Mouse (Mus musculus): ENCODE results near the gene Cdh12.
"Not testable (repeated sequence)": the region's sequence is repeated elsewhere in the genome, so short reads cannot be mapped to it uniquely, and the experiment has no call there.

Cdh12 gene

DNA sequence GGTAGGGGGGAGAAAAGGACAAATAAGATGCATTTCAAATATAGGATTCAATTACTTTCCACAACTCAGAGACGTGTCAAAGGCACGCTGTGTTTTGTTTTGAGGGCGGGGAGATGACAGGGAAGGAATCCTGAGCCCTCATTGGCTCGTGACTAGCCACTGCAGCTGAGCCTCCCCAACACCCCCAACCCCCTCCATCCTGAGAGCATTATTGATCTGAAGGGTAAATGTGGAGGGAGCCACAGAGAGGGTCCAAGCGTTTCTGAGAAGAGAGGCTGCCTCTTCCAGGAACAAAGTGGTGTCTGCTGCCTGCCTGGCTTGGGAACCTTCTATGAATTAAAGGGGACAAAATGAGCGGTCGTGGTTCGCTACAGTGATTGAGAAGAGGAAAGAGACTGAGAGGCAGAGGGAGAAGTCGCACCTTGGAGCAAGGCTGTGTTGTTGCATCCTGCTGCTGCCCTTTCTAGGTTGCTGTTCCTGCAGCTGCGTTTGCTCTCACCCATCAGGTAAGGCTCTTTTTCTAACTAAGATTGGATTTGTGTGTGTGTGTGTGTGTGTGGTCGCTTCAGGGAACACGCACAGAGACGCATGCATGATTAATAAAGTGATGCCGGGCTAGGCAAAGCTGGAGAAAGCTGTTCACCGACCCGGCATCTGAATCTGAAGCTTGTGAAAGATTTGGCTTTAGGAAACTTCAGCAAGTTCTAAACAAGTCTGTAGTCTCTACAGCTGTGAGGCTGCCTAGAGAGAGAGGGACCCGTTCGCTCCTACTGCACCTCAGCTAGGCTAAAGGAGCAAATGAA, at the start of gene Cdh12:
Gene Cdh12 (plus strand): TSS at position 405 of the 803 bp plus-strand sequence.
- no peak for DNase-seq (ENCODE audit: low spot score in 2 of 2)

DNA sequence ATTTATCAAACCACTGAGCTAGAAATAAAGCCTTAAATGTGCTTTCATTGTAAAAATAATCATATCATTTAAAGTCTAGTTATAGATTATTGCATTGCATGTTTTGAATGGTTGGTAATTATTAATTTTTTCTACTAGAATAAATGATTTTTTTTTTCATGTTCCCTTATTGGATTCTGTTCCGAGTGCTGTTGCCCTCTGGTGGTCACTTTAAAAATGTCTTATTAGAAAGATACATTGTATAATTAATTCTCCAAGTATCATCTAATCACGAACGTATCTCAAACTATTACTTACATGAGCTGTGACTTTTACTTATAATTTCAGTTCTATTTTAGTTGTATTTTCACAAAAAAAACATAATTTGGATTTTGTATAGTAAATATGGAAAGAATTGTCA, 45.5 kb upstream of the Cdh12 start:
- DNase-seq (ENCODE audit: low spot score in 2 of 2) = no peak

DNA sequence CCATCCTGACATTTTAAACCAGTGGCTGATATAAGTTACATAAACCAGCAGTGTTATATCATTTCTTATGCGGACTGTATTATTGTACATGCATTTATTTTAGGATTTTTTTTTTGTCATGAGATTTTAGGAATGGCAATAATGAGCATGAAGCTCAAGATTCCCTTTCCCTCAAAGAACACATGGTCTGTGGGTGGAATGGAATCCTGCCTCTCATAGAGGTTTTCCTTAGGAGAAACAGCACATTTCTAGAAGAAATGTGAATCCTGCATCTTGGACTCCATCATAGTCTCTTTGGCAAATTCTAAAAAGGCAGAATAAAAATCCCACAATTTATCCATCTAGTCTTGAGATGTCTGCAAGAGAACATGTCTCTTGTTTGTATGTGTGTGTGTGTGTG, 35.7 kb upstream of the Cdh12 start:
- no peak for DNase-seq (ENCODE audit: low spot score in 2 of 2)

DNA sequence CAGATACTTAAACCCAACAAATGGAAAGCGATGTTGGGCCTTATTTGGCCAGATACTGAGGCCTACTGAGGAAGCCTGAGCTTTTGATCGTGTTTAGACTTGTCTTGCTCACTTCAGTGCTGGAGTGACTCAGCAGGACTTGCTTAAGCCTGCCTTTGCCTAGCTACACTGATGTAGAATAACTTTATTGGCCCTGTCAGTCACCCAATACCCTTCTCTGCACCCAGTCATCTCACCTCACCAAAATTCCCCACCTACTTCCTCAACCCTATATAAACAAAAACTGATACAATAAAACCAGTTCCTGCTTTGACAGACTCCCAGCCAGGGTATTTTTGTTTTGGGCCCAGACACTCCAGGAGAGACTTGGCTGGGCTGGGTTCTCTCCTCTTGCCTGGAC, 12.7 kb upstream of the Cdh12 start:
- DNase-seq (ENCODE audit: low spot score in 2 of 2) = no peak

DNA sequence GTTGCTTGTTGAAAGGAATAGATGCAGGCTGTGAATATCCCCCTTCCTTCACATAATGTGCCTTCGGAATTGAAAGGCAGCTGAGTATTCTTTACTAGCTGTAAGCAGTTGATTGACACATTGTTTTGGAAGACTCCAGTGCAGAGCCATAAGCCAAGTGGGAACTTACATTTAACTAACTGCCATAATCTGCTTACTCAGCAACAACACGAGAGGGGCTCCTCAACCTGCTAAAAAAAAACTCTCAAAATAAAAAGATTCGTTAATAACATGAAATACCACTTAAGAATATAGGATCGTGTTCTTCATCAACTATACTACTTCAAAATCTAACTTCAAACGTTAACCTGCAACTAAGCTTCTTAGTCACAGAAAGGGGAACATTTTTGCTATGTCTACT, 1.5 kb downstream of the Cdh12 start:
- DNase-seq (ENCODE audit: low spot score in 2 of 2) = no peak

DNA sequence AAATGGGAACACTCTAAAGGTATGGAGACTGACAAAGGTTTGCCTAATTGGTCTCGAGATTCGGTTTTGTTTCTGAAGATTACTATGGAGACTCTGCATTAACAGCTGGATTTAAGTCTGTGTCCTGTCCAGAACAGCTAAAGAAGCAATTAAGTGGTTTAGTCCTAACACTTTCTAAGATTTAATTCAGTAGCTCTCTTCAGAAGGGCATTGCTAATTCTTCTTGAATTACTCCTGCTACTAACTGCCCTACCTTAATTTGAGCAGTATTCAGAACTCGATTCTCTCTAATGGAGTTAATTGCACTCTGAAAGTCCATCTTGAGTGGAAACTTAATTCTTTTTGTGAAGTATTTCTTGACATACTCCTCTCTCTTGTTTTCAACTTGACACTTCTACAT, 9.4 kb downstream of the Cdh12 start:
- DNase-seq (ENCODE audit: low spot score in 2 of 2) = no peak

DNA sequence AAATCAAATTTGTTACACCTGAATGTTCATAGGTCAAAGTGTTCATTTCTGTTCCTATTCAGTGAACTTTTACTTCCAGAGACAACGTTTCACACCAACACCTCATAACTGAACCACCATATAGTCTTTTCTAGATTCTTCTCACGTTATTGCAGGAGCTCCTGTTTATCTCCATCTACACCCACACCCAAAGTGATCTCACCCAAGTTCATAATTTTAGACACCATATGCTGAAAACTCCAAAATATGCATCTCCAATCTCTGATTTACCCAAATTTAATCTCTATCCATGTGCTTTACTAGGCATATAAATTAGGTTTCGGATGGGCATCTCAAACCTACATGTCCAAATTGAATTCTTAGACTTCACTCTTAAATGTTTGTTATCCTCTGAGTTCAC, 13.4 kb downstream of the Cdh12 start:
- DNase-seq (ENCODE audit: low spot score in 2 of 2) = no peak

DNA sequence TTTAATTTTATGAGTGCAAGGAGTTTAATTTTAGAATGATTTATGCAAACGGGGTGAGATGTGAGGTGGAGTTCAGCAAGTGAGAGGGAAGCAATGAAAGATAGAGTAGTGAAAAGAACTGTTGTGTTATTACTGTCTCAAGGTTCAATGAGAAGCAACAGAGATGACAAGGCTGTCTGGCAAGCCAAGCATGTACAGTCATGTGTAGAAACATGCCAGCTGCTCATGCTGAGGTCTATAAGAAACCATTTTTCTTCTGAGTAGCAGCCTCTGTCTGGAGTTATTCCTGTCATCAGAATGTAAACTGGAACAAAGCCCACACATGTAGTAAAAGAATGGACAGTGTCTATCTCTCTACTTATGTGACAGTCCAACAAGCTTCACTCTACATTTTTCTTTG, 14.5 kb downstream of the Cdh12 start:
- DNase-seq (ENCODE audit: low spot score in 2 of 2) = no peak

DNA sequence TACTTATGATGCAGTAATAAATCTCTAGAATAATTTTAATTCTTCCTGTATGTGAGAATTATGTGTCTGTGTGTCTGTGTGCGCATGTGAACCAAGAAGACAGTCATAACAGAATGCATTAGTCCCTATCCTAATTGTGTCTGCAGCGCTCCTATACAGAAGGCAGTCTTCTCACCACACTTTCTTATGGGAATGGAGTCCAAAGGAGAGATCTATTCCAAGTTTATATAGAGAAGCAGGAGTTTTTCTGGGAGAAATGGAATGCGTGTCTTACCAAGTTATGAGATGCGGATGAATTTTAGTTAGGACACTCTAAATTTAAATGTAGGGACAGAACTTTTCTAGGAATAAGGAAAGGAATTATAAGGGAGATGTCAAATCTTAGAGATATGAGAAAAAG, 101.9 kb downstream of the Cdh12 start:
- no peak for DNase-seq (ENCODE audit: low spot score in 2 of 2)

DNA sequence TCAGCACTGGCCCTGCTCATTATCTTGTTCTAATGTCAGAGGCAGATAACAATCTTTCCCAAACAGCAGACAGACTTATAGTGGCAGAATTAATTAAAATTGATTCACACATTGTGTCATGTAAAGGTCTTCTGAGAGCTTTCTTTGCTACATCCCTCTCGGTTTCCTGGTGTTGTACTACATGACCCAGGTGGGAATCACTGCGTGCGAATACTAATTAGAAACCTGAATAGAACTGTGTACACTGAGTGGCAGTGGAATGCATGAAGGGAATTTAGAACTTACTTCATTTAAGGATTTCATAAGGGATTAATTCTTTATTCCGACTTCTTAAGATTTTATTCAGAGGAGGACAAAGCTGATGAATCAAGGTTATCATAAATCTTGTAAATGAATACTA, 121.9 kb downstream of the Cdh12 start:
- no peak for DNase-seq (ENCODE audit: low spot score in 2 of 2)

DNA sequence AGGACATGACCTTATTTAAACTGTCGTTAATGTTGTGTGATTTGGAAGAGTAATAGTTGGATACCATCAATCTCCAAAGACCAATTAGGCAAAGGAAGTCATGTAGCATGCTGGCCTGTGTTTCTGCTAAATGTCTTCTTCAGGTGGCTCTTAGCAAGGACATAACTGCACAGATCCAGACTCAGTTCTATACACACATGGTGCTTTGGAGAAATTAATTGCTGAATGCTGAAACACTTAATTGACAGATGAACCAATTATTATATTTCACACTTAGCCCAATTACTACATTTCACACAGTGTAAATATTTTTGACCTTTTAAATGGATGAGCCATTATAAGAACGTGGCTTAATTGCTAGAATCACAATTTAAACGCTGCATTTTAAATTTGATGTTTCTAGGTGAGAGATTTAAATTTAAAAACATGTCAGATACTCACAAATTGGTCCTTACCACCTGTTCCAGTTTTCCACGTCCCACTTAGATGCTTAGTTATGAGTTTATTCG, 133.6 kb downstream of the Cdh12 start:
- no peak for DNase-seq (ENCODE audit: low spot score in 2 of 2)

DNA sequence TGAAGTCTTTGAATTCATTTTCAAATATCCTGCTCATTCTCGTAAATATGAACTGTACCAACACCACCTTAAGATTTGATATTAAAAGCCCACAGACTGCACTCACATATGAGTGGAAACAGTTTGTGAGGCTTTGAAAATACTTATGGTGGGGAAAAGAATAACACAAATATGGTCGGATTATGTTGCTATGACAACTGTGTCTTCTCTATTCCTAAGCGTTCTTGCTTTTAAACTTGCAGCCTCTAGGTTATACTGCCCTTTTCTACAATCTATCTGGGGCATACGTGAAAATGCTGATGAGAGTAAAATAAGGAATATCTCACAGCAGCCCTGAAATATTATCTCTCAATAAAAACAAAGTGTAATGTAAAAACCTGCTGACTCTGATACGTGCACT, 142.5 kb downstream of the Cdh12 start:
- no peak for DNase-seq (ENCODE audit: low spot score in 2 of 2)

DNA sequence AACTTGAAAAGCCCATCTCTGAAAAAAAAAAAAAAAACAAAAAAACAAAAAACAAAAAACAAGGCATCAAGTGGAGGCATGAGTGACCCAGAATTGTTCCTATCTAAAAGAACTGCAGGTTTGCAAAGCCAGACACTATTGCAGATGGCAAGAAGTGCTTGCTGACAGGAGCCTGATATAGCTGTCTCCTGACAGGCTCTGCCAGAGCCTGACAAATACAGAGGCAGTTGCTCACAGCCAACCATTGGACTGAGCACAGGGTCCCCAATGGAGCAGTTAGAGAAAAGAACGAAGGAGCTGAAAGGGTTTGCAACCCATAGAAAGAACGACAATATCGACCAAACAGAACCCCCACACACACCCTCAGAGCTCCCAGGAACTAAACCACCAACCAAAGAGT, 156.7 kb downstream of the Cdh12 start:
- not testable (repeated sequence) for DNase-seq (ENCODE audit: low spot score in 2 of 2)

DNA sequence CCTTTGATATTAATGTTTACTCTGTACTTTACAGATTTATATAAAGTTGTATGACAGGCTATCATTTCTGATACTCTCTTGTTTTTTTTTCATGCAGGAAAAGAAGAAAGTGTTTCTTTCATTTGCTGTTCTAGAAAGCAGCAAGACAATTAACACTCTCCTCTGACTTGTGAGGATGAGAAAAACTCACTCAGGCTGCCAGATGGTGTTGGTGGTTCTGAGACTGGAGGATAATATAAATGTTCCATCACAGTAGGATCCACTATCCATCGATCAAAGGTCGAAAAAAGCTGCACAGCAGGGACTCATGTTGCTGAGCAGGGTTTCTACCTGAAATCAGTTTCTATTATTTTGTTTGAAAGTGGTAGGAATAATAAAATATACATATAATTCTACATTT, 185.5 kb downstream of the Cdh12 start:
- DNase-seq (ENCODE audit: low spot score in 2 of 2) = no peak

DNA sequence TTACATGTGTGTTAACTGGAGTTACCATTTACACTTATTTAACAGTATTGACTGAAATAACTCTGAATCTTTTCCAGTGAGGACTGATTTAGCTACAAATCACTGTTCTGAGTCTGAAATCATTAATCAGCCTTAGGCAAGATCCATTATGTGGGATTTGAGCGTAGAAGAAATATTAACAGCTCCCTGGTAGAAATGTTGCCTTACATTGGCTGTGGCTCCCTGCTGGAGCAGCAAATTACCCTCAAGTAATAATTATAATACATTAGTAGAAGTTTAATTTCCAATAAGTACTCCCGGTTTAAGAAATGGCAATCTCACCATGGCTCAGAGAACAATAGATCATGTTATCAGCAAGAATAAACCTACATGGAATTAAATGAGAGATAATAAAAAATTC, 190.1 kb downstream of the Cdh12 start:
- no peak for DNase-seq (ENCODE audit: low spot score in 2 of 2)

DNA sequence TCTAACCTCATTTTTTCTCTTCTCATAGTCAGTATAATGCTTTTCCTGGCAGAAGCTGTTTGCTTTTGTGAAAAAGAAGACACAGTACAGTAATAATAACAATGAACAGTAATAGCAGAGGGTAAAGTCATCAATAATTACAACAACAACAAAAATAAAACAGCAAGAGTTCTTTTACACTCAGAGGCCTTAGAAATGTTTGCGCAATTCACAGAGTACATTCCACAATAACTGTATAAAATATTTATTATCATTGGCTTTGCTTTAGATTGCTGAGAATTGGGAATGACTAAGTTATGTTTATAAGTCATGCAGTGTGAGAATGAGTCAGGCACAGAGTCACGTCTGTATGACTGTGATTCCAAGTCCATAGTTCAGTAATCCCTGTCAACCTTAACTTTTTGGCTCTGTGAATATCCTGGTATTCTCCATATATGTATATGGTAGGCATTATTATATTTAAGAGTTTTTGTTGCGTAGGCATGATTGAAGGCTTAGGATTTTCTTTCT, 193.9 kb downstream of the Cdh12 start:
- no peak for DNase-seq (ENCODE audit: low spot score in 2 of 2)

DNA sequence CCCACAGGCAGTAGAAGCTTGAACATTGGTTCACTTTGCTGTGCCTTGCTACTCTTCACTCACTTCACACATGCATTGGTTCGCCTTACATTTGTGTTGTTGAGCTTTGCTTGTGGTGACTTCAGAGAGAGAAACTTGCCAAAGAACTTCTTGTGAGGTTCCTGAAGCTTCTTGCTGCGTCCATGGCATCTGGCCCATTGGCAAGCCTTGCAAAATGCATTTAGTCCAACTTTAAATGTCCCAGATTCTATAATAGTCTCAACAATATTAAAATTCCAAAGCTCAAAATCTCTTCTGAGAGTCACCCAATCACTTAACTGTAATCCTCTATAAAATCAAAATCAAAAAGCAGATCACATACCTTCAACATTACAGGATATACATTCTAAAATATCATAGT, 211.2 kb downstream of the Cdh12 start:
- DNase-seq (ENCODE audit: low spot score in 2 of 2) = no peak

DNA sequence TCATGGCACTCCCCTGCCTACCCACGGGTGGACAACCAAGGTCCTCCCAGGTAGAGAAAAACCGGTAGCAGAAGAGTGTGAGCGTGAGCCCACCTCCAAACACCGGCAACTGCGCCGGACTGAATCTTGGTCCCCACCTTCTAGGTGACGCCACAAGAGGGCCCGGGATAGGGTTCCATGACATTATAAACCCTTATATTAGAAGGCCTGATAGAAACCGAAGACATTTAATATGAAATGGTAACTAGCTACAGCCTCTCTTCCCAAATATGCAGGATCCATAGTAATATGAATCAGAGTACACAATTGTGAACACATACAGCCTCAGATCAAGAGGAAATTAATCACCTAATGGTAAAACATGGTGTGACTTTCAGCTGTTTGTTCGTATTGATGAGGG, 217.6 kb downstream of the Cdh12 start, which contains the start of gene Acot10:
Gene Acot10 (minus strand): TSS at position 101 of the 400 bp plus-strand sequence.
- DNase-seq (ENCODE audit: low spot score in 2 of 2) = no peak

DNA sequence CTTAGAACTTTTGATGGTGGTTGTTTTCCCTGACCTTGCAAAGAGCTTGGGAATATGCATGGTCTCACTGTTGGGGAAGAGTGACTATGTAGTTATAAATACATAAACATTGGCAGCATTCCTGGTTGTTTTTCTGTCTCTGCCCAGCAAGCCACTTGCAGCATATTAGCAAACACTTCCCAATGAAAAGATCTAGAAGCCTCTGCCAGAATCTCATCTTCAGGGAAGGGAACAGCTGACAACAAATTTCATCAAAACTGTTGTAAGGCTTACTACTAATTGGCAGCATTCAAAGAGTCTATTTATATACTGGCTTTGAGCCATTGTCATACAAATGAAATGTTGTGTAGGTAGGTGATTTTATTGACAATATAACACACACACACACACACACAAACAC, 218.3 kb downstream of the Cdh12 start:
- DNase-seq (ENCODE audit: low spot score in 2 of 2) = no peak

DNA sequence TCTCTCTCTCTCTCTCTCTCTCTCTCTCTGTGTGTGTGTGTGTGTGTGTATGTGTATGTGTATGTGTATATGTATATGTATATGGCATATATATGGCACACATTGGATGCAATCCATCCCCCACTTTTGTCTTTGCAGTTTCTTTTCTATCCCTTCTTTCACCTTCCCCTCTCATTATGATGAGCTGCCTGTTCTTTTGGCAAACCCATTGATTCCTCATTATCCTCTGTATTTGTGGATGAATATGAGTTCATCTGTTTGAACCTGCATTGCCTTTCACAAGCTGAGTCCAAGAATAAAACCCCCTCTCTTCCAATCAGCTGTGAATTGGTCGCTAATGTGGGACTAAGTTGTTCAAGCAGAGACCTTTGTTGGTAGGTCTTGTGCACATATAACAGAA, 218.9 kb downstream of the Cdh12 start:
- no peak for DNase-seq (ENCODE audit: low spot score in 2 of 2)

DNA sequence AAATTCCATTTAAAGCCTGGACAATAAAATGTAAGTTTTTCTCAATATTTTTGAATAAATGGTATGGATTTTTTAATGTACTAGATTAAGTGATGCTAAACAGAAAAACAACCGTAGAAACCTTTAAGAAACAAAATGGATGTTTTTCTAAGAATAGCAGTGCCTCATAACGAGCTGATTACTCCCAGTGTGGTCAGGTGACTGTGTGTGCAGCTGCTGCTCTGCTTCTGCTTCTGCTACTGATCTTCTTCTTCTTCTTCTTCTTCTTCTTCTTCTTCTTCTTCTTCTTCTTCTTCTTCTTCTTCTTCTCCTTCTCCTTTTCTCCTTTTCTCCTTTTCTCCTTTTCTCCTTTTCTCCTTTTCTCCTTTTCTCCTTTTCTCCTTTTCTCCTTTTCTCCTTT, 220.4 kb downstream of the Cdh12 start:
- not testable (repeated sequence) for DNase-seq (ENCODE audit: low spot score in 2 of 2)

DNA sequence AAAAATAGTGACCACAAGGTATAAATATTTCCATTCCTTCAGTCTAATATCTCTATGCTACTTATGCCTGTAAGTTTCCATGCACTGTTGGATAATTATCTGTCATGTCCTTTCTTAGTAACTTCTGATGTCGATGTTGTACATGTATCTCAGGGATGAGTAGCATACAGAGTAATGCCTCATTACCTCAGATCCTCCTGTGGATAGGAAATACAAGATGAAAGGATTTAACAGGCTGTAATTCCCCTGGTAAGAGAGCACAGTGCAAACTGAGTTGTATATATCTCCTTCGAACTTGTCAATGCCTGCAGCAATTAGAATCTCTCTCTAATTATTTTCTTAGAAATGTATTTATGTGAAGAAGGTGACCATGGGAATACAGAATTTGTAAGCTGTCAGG, 233.7 kb downstream of the Cdh12 start:
- no peak for DNase-seq (ENCODE audit: low spot score in 2 of 2)

DNA sequence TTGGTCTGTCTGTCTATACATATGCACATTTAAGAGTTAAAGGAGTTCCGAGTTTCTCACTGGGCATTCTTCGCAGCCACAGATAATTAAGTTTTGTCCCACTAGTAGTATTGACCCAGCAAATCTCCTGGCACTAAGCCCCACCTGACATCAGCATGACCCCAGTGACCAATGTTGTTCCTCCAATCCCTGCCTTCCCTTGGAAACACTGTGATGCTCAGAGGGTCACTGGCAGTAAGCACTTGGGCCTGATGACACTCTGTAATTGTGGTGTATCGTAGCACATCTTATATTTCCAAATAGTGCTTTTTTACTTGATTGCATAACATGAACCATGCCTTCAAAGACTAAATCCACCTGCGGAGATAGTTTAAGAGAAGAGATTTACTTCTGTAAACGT, 235.1 kb downstream of the Cdh12 start:
- DNase-seq (ENCODE audit: low spot score in 2 of 2) = no peak

DNA sequence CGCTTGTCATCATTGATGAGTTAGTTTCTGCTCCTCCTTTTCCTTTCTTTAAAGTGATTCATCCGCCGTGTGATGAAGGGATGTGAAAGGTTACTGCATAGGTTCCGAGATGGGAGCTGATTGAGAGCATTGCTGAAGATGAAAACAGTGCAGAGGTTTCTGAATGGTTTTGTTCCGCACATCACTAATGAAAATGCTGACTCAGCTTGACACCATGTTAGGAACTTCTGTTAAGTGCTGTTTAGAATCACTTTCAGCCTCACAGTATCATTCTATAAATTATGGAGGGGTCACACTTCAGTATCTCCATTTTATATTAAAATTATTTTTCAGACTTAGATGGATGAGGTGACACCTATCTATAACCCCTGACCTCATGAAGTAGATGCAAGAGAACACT, 247.2 kb downstream of the Cdh12 start:
- no peak for DNase-seq (ENCODE audit: low spot score in 2 of 2)
